Mouse (Mus musculus): Measurements from ENCODE around the gene Rubcn. TPM values are rescaled to one million over a fixed set of nuclear protein-coding genes. Genes with fewer than 3 reads are reported as not detected.
A peak's percentile ranks its signal among the peaks of the same experiment; 100 is the strongest.

The Rubcn gene
- total RNA-seq, 2 experiments from 2014 or later, result 28.8 to 30.0 TPM

- DNase-seq, result no peak
- intact Hi-C loops (cut with DNase I; ENCODE audit: low total_unique reads), result loop anchor here (10.0 kb wide), 1 partner anchor 151 kb away; no protein-coding TSS in a partner anchor
These were observed 53.5 kb downstream of the Rubcn start for GRCm38 (mm10) chr16:32824061-32824460.

- intact Hi-C loops (cut with DNase I; ENCODE audit: low total_unique reads), result loop anchor here (10.0 kb wide), 1 partner anchor 151 kb away; no protein-coding TSS in a partner anchor
- DNase-seq, result no peak
These were observed 54.1 kb downstream of the Rubcn start for GRCm38 (mm10) chr16:32823487-32823886.

GRCm38 (mm10) chr16:32822881-32823280 is 54.7 kb downstream of the Rubcn start:
- DNase-seq, result no peak
- intact Hi-C loops (cut with DNase I; ENCODE audit: low total_unique reads), result loop anchor here (10.0 kb wide), 1 partner anchor 152 kb away; no protein-coding TSS in a partner anchor

- DNase-seq, result no peak
- intact Hi-C loops (cut with DNase I; ENCODE audit: low total_unique reads), result loop anchor here (10.0 kb wide), 1 partner anchor 152 kb away; no protein-coding TSS in a partner anchor
These were observed 55.1 kb downstream of the Rubcn start for GRCm38 (mm10) chr16:32822450-32822827.

GRCm38 (mm10) chr16:32821772-32822449 is 55.7 kb downstream of the Rubcn start:
- intact Hi-C loops (cut with DNase I; ENCODE audit: low total_unique reads), result loop anchor here (10.0 kb wide), 1 partner anchor 153 kb away; no protein-coding TSS in a partner anchor

GRCm38 (mm10) chr16:32818441-32818840 is 59.1 kb downstream of the Rubcn start:
- DNase-seq, result no peak
- intact Hi-C loops (cut with DNase I; ENCODE audit: low total_unique reads), result no loop called here

More at GRCm38 (mm10) chr16:32821772-32822449, 55.7 kb downstream of the Rubcn start:
- peak; percentile 72 for DNase-seq

GRCm38 (mm10) chr16:32818036-32818435 is 59.5 kb downstream of the Rubcn start:
- no peak for DNase-seq
- intact Hi-C loops (cut with DNase I; ENCODE audit: low total_unique reads), result no loop called here

GRCm38 (mm10) chr16:32815160-32815605 is 62.4 kb downstream of the Rubcn start:
- DNase-seq, result peak; percentile 66

GRCm38 (mm10) chr16:32814539-32814938 is 63.0 kb downstream of the Rubcn start:
- DNase-seq, result peak; percentile 67

More at GRCm38 (mm10) chr16:32815160-32815605, 62.4 kb downstream of the Rubcn start:
- intact Hi-C loops (cut with DNase I; ENCODE audit: low total_unique reads), result no loop called here

GRCm38 (mm10) chr16:32813771-32814170 is 63.8 kb downstream of the Rubcn start:
- intact Hi-C loops (cut with DNase I; ENCODE audit: low total_unique reads), result loop anchor here (5.0 kb wide), 1 partner anchor 64 kb away; the partner anchor contains the start of genes Fyttd1 and Rubcn

More at GRCm38 (mm10) chr16:32814539-32814938, 63.0 kb downstream of the Rubcn start:
- intact Hi-C loops (cut with DNase I; ENCODE audit: low total_unique reads), result loop anchor here (5.0 kb wide), 1 partner anchor 63 kb away; the partner anchor contains the start of genes Fyttd1 and Rubcn

GRCm38 (mm10) chr16:32813362-32813761 is 64.2 kb downstream of the Rubcn start:
- intact Hi-C loops (cut with DNase I; ENCODE audit: low total_unique reads), result loop anchor here (5.0 kb wide), 1 partner anchor 64 kb away; the partner anchor contains the start of genes Fyttd1 and Rubcn
- no peak for DNase-seq

More at GRCm38 (mm10) chr16:32813771-32814170, 63.8 kb downstream of the Rubcn start:
- DNase-seq, result no peak

GRCm38 (mm10) chr16:32812888-32813361 is 64.6 kb downstream of the Rubcn start:
- intact Hi-C loops (cut with DNase I; ENCODE audit: low total_unique reads), result loop anchor here (5.0 kb wide), 1 partner anchor 64 kb away; the partner anchor contains the start of genes Fyttd1 and Rubcn
- peak; percentile 90 for DNase-seq

- DNase-seq, result no peak
- intact Hi-C loops (cut with DNase I; ENCODE audit: low total_unique reads), result loop anchor here (5.0 kb wide), 1 partner anchor 67 kb away; the partner anchor contains the start of genes Fyttd1 and Rubcn
These were observed 67.2 kb downstream of the Rubcn start, which contains the start of gene Smbd1 for GRCm38 (mm10) chr16:32810321-32810720. Smbd1 (minus strand) TSS chr16:32810477.

- intact Hi-C loops (cut with DNase I; ENCODE audit: low total_unique reads), result loop anchor here (10.0 kb wide), 1 partner anchor 347 kb away; no protein-coding TSS in a partner anchor
- DNase-seq, result no peak
These were observed 70.0 kb downstream of the Rubcn start for GRCm38 (mm10) chr16:32807408-32808185.

GRCm38 (mm10) chr16:32805151-32805550 is 72.4 kb downstream of the Rubcn start:
- no peak for DNase-seq
- intact Hi-C loops (cut with DNase I; ENCODE audit: low total_unique reads), result loop anchor here (10.0 kb wide), 1 partner anchor 350 kb away; no protein-coding TSS in a partner anchor

- no peak for DNase-seq
- intact Hi-C loops (cut with DNase I; ENCODE audit: low total_unique reads), result loop anchor here (10.0 kb wide), 1 partner anchor 351 kb away; no protein-coding TSS in a partner anchor
These were observed 73.7 kb downstream of the Rubcn start for GRCm38 (mm10) chr16:32803901-32804300.

- DNase-seq, result peak; percentile 60
- intact Hi-C loops (cut with DNase I; ENCODE audit: low total_unique reads), result loop anchor here (10.0 kb wide), 1 partner anchor 351 kb away; no protein-coding TSS in a partner anchor
These were observed 74.2 kb downstream of the Rubcn start for GRCm38 (mm10) chr16:32803252-32803853.

GRCm38 (mm10) chr16:32797426-32797689 is 80.2 kb downstream of the Rubcn start, which contains the start of gene Muc20:
Muc20 (minus strand) TSS chr16:32797435.
- intact Hi-C loops (cut with DNase I; ENCODE audit: low total_unique reads), result no loop called here
- no peak for DNase-seq
